Mouse (Mus musculus): ENCODE measurements around the gene Pank4. TPM values are rescaled to one million over a fixed set of nuclear protein-coding genes. Genes with fewer than 3 reads are reported as not detected.

Gene Pank4
- total RNA-seq (2021) = 10 to 100 TPM; 32.4 to 39.2 TPM
- long read RNA-seq, experiment 1, transcript Pank4-201 (19 exons, 2,508 nt) = major isoform, 10 of 23 reads
- long read RNA-seq, experiment 1, partial matches to known transcripts = 1 of 23 reads
- long read RNA-seq, experiment 1, other reads (novel, unspliced or antisense) = 12 of 23 reads
- long read RNA-seq, experiment 2, transcript Pank4-201 (19 exons, 2,508 nt) = major isoform, 28 of 83 reads
- long read RNA-seq, experiment 2, partial matches to known transcripts = 9 of 83 reads
- long read RNA-seq, experiment 2, other reads (novel, unspliced or antisense) = 45 of 83 reads

DNA sequence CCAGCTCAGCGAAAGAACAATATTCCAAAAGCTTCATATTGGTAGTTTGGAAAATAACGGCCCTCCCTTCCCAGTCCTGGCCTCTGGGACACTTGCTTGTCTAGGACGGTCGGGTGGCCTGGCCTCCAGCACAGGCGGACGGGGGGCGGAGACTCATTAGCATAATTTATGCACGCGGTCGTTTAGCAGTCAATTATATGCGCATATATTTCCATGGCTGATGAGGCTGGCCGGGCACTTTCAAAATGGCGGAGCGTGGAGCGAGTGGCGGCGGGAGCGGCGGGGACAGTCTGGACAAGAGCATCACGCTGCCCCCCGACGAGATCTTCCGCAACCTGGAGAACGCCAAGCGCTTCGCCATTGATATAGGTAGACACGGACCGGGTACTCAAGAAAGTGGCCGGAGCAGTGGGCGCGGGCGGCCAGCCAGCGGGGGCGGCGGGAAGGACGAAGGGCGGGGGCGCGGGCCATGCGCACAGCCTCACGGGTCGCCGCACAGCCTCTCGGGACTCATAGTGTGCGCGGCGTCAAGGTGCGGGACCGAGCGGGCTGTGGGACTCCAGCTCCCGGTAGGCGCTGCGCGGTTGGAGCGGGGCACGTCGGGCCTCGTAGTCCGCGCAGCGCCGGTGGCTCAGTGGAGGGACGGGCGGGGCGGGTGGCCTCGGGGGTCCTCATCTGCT lies at the start of gene Pank4:
Gene Pank4, plus strand, starts transcription at position 223 of the 680 bp plus-strand sequence.
- peak; percentile 65 to 81 for DNase-seq (ENCODE audit: low spot score in 2 of 2)

DNA sequence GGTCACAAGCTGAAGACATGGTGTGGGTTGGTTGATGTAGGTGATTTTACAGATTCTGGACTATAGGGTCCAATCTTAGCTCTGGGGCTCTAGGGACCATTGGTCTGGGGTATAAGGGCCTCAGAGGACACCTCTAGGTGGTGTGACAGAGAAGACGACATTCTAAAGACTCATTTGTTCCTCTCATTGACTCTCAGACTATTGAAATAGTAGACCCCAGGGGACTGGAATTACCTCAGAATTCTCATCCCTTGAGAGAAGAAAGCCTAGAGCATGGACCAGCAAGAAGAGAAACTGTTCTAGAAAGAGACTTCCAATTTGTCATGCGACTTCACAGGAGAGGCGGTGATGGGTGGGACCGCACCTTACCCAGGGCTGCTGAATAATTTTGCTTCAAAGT lies 49.7 kb upstream of the Pank4 start:
- DNase-seq (ENCODE audit: low spot score in 2 of 2) = no peak

DNA sequence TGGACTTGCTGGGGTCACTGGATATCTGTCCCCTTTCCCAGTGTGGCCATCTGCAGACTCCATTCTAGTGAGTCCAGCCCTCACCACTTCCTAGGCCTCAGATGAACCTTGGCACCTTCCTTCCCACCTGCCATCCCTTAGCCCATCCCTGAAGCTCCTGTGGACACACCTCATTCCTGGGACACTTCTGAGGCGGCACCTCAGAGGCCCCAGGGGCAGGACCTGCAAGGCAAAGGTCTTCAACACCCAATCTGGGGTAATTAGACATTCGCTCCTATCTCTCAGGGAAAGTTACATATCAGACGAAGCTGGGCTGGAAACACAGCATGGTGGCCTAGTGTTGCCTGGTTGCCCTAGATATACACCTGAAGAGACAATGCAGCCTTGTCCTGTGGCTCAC lies 49.2 kb upstream of the Pank4 start:
- no peak for DNase-seq (ENCODE audit: low spot score in 2 of 2)

GRCm38 (mm10) chr4:154915286-154915685 lies 48.6 kb upstream of the Pank4 start:
- DNase-seq (ENCODE audit: low spot score in 2 of 2) = no peak

GRCm38 (mm10) chr4:154916662-154917061 lies 47.3 kb upstream of the Pank4 start:
- no peak for DNase-seq (ENCODE audit: low spot score in 2 of 2)

- no peak for DNase-seq (ENCODE audit: low spot score in 2 of 2)
These were observed 41.6 kb upstream of the Pank4 start for GRCm38 (mm10) chr4:154922291-154922690.

- no peak for DNase-seq (ENCODE audit: low spot score in 2 of 2)
These were observed 41.0 kb upstream of the Pank4 start for GRCm38 (mm10) chr4:154922931-154923330.

DNA sequence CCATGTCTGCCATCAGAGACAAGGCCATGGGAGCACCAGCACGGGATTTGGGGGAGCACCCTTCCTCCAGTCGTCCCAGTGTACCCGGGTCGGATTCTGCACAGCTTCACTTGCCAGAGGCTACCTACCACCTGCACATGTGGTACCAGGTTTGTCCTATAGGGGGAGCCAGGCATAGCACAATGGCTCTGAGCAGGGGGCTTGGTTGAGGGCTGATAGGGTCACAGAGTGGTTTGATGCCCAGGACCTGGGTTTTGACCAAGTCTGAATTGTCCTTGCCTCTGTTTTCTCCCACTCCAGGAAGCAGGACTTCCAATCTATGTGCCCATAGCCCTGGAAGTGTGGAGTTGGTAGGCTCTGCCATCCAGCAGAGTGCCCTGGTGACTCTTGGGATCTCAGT lies 38.5 kb upstream of the Pank4 start:
- no peak for DNase-seq (ENCODE audit: low spot score in 2 of 2)

DNA sequence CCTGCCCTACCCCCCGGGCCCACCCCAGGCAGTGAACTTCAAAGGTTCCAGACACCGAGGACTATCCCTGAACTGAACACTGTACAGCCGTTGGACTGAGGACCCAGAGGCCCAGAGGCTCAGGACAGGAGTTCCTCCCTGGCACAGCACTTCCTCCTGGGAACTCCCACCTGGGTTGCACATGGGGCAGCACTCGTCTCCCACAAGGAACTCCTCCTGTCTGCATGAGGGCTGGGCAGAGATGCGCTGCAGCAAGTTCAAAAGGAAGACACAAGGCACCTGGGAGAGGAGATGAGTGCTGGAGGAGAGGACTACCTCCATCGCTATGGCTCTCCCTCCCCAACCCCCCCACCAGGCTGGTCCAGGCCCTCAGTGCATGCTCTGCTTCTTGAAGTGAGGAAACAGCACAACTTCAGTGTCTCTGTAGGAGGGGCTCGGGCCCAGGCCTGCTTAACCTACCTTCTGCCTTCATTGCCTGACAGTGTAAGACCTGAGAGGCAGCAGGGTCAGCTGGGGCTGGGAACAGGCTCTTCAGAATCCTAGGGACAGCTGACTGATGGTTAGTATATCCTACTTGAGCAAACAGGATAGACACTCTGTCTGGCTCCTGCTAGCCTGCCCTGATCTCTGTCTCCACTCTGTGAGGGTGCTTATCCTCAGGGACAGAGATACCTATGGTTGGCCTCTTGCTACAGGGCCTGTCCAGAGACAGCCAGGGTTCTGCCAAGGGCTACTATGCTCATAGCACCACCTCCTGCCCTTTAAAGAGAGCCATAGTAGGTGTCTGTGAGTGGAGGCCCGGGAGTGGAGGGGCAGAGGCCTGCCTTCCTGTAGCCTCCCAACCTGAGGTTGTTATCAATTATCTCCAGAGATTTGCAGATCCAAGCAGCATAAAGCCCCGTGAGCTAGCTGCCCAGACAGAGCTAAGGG lies 36.7 kb upstream of the Pank4 start:
- DNase-seq (ENCODE audit: low spot score in 2 of 2) = no peak

DNA sequence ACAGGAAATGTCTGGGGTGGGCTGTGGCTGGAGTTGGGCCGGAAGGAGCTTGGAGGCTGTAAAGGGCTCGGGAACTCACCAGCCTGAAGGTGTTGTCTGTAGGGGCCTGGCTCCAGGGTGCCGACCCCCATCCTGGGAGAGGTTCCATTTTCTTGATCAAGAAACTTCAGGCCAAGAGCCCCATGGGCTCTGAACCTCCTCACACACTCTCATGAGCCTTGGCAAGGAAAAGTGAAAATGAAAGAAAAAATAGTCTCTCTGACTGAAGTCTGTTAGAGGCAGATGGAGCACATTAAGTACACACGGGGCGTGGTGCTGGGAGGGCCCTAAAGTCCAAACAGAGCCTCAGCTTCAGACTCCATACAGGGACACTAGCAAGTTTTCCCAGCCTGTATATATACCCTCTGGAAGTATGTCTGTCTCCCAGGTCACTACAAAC lies 36.0 kb upstream of the Pank4 start:
- no peak for DNase-seq (ENCODE audit: low spot score in 2 of 2)

GRCm38 (mm10) chr4:154928395-154929087 lies 35.4 kb upstream of the Pank4 start, which contains the start of gene Tnfrsf14:
TSS of gene Tnfrsf14 (minus strand) at chr4:154928563.
- DNase-seq (ENCODE audit: low spot score in 2 of 2) = no peak

GRCm38 (mm10) chr4:154929088-154929660 lies 34.7 kb upstream of the Pank4 start:
- DNase-seq (ENCODE audit: low spot score in 2 of 2) = no peak

GRCm38 (mm10) chr4:154933306-154933907 lies 30.5 kb upstream of the Pank4 start:
- no peak for DNase-seq (ENCODE audit: low spot score in 2 of 2)

DNA sequence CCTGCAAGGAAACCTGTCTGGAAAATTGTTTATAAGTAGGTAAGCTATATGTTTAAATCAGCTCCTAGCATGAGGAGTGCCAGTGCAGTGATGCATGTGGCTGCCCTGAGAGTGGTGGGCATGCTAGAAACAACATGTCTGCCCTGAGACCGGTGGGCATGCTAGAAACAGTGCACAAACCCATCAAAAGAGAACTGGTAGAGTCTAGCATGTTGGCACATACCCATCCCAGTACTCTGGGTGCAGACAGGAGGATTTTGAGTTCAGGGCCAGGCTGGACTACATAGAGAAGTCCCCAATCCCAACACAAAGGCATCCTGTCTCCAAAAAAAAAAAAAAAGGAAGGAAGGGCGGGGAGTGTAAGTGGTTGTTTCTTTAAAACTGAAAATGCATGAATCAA lies 29.1 kb upstream of the Pank4 start:
- no peak for DNase-seq (ENCODE audit: low spot score in 2 of 2)

- no peak for DNase-seq (ENCODE audit: low spot score in 2 of 2)
These were observed 28.1 kb upstream of the Pank4 start for GRCm38 (mm10) chr4:154935788-154936187.

DNA sequence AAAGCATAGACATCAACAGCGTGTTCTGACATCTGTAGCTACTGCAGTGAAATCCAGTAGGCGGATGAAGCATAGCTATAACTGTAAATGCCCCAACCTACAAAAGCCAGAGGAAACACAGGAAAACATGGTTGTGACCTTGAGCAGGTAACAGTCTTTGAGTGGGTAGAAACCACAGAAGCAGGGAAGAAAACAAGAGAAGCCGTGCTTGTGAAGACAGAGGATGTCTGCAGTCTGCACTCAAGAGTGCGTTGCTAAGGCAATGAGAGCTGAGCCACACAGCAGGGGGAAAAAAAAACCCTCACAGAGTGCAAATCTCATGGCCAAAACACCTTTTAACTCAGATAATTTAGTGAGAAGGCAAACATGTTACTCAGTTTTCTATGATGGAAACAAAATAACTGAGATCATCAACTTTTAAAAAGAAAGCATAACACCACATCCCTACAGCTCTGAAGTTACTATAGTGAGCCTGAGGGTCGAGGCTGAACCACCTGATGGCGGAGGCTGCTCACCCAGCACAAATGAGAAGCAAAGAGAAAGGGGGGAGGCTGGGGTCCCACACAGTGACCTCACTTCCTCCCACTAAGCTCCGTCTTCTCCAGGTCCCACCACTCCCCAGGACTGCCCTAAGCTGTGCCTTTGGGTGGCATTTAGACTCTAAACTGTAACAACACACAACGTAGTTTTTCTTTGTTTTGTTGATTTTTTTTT lies 27.2 kb upstream of the Pank4 start:
- no peak for DNase-seq (ENCODE audit: low spot score in 2 of 2)

DNA sequence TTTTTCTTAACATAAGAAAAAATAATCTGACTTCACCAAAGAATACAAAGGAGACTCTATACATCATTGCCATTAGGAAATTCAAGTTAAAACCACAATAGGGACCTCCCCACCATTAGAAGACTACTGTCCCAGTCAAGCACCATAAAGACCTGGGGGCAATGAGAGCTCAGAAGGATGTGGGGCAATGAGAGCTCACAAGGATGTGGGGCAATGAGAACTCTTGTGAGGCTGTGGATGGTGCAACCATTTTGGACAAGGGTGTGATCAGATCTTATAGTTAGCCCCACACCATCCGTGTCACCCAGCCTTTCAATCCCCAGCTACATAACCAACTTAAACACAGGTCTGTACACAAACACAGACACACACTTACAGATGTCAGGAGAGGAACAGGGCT lies 26.2 kb upstream of the Pank4 start:
- DNase-seq (ENCODE audit: low spot score in 2 of 2) = no peak

GRCm38 (mm10) chr4:154940156-154940555 lies 23.8 kb upstream of the Pank4 start:
- DNase-seq (ENCODE audit: low spot score in 2 of 2) = no peak

DNA sequence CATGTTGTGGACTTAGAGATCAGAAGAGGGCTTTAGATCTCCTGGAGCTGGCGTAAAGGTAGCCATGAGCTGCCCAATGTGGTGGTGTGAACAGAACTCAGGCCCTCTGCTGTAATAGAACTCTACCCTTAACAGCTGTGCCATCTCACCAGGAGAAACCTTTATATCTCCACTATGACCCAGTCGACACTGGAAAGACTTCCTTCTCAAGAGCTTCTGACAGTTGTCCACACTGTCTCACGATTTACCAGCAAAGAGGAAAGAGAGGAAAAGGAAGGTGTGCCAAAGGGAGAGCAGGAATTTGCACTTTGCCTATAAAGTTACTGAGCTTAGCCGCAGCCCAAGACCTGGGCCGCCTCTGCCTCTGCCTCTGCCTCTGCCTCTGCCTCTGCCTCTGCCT lies 22.1 kb upstream of the Pank4 start:
- no peak for DNase-seq (ENCODE audit: low spot score in 2 of 2)
